Mouse (Mus musculus) heart, embryonic 16.5 days (tissue): ENCODE measurements around the gene Ctnnal1. TPM values are rescaled to one million over a fixed set of nuclear protein-coding genes. Genes with fewer than 3 reads are reported as not detected.

Source experiments
- ATAC-seq: fragments of 200-750 bp; cut with Nextera tagmentation; replicated peaks from 2 replicates; pipeline ENCODE4 v1.8.0; 2017; ENCODE audit warnings: moderate number of reproducible peaks; ENCODE audit not compliant: insufficient read depth, low FRiP score; ENCODE audit errors: extremely low read depth
- H3K27ac ChIP-seq: fragments of 300-500 bp; sonication (generic); 2 replicates; pipeline ENCODE4 v1.5.1; 2014; ENCODE audit warnings: mild to moderate bottlenecking, low read length, control low read depth, moderate library complexity
- H3K27me3 ChIP-seq: fragments of 300-500 bp; sonication (generic); 2 replicates; pipeline ENCODE4 v1.6.1; 2014; ENCODE audit warnings: low read length, mixed read lengths; ENCODE audit not compliant: control insufficient read depth, insufficient read depth
- H3K36me3 ChIP-seq: fragments of 300-500 bp; sonication (generic); 2 replicates; pipeline ENCODE4 v1.6.1; 2014; ENCODE audit not compliant: control insufficient read depth, insufficient read depth
- H3K4me1 ChIP-seq: fragments of 300-500 bp; sonication (generic); 2 replicates; pipeline ENCODE4 v1.6.1; 2014; ENCODE audit warnings: low read length, mixed read lengths; ENCODE audit not compliant: control insufficient read depth, insufficient read depth
- H3K4me2 ChIP-seq: fragments of 300-500 bp; sonication (generic); 2 replicates; pipeline ENCODE4 v1.6.1; 2014; ENCODE audit warnings: low read depth, mild to moderate bottlenecking, control low read depth, low read length
- H3K4me3 ChIP-seq: fragments of 300-500 bp; sonication (generic); 2 replicates; pipeline ENCODE4 v1.5.1; 2014; ENCODE audit warnings: mild to moderate bottlenecking, control low read depth, low read length
- H3K9ac ChIP-seq: fragments of 300-500 bp; sonication (generic); 2 replicates; pipeline ENCODE4 v1.6.1; 2014; ENCODE audit warnings: low read length, control low read depth
- H3K9me3 ChIP-seq: fragments of 300-500 bp; sonication (generic); replicated peaks from 2 replicates; pipeline ENCODE4 v1.6.1; 2016; ENCODE audit warnings: low read length; ENCODE audit not compliant: control insufficient read depth
- WGBS: fragments of 180-500 bp; shearing (Covaris S2); extraction: QIAGEN DNeasy Blood & Tissue Kit; methylation state at CpG from one replicate; pipeline ENCODE4 v1.1.7; 2014; 5-methylcytosine and 5-hydroxymethylcytosine counted together
- polyA plus RNA-seq: library from polyadenylated mRNA; unstranded; fragments of >200 nt; fragmentation: Nextera tagmentation; extraction: Ambion mirVana; gene quantifications from 2 replicates; pipeline ENCODE4 v1.2.1, GENCODE M21; 2015

The Ctnnal1 gene
- polyA plus RNA-seq, 1 experiment from 2014 or later = 27.6 TPM

GRCm38 (mm10) chr4:56867761-56868160 lies 2.8 kb upstream of the Ctnnal1 start:
- H3K27ac ChIP-seq = no peak overlapping the region
- H3K9ac ChIP-seq = no peak overlapping the region
- H3K9me3 ChIP-seq = no peaks in the 10 kb centered on the region
- no peak for ATAC-seq
- peaks cover 33% of the 10 kb centered on the region for H3K4me1 ChIP-seq
- no peak overlapping the region for H3K4me3 ChIP-seq
- H3K36me3 ChIP-seq = peaks cover 15% of the 10 kb centered on the region
- H3K27me3 ChIP-seq = no peaks in the 10 kb centered on the region
- no peak overlapping the region for H3K4me2 ChIP-seq
- WGBS = 89% methylated on average over 5 of the region's 5 CpGs

GRCm38 (mm10) chr4:56865971-56866370 lies 983 bp upstream of the Ctnnal1 start:
- Histone ChIP-seq H3K4me3 (no peak overlapping the region), H3K4me2 (no peak overlapping the region), H3K4me1 (peaks cover 33% of the 10 kb centered on the region), H3K27ac (peak overlapping the region; percentile 57), H3K27me3 (no peaks in the 10 kb centered on the region), H3K9me3 (no peaks in the 10 kb centered on the region), H3K9ac (no peak overlapping the region), H3K36me3 (peaks cover 2% of the 10 kb centered on the region; the same call in 1 of the 2 replicates)
- 53% methylated on average over 4 of the region's 4 CpGs for WGBS
- no peak for ATAC-seq

- Histone ChIP-seq H3K4me1 (peaks cover 33% of the 10 kb centered on the region), H3K4me3 (peak overlapping the region; percentile 59), H3K9me3 (no peaks in the 10 kb centered on the region), H3K4me2 (peak overlapping the region; percentile 65), H3K27me3 (no peaks in the 10 kb centered on the region), H3K36me3 (no peaks in the 10 kb centered on the region), H3K27ac (peak overlapping the region; percentile 86), H3K9ac (peak overlapping the region; percentile 90)
- ATAC-seq = peak; percentile 50
- WGBS = under 1% methylated on average over 49 of the region's 49 CpGs
Observed at GRCm38 (mm10) chr4:56864417-56865001, 479 bp downstream of the Ctnnal1 start.

- H3K27ac ChIP-seq = peak overlapping the region; percentile 86
- WGBS = 29% methylated on average over 4 of the region's 4 CpGs
Observed at GRCm38 (mm10) chr4:56864016-56864415, 972 bp downstream of the Ctnnal1 start.

GRCm38 (mm10) chr4:56861551-56861950 lies 3.4 kb downstream of the Ctnnal1 start:
- ATAC-seq = no peak
- no peaks in the 10 kb centered on the region for H3K36me3 ChIP-seq
- no peak overlapping the region for H3K4me3 ChIP-seq
- 82% methylated on average over 4 of the region's 4 CpGs for WGBS
- peaks cover 25% of the 10 kb centered on the region for H3K4me1 ChIP-seq
- no peak overlapping the region for H3K4me2 ChIP-seq
- H3K9me3 ChIP-seq = no peaks in the 10 kb centered on the region
- H3K27me3 ChIP-seq = no peaks in the 10 kb centered on the region
- no peak overlapping the region for H3K27ac ChIP-seq
- no peak overlapping the region for H3K9ac ChIP-seq

More at GRCm38 (mm10) chr4:56864016-56864415, 972 bp downstream of the Ctnnal1 start:
- no peaks in the 10 kb centered on the region for H3K9me3 ChIP-seq
- no peaks in the 10 kb centered on the region for H3K27me3 ChIP-seq
- no peak for ATAC-seq
- H3K9ac ChIP-seq = peak overlapping the region; percentile 90
- peak overlapping the region; percentile 65 for H3K4me2 ChIP-seq
- H3K4me1 ChIP-seq = peaks cover 29% of the 10 kb centered on the region
- H3K36me3 ChIP-seq = no peaks in the 10 kb centered on the region
- peak overlapping the region; percentile 59 for H3K4me3 ChIP-seq

GRCm38 (mm10) chr4:56858733-56859132 lies 6.3 kb downstream of the Ctnnal1 start:
- Histone ChIP-seq H3K9ac (no peak overlapping the region), H3K27ac (no peak overlapping the region), H3K4me2 (no peak overlapping the region), H3K36me3 (no peaks in the 10 kb centered on the region), H3K9me3 (no peaks in the 10 kb centered on the region), H3K4me3 (no peak overlapping the region), H3K27me3 (no peaks in the 10 kb centered on the region), H3K4me1 (peaks cover 12% of the 10 kb centered on the region)
- ATAC-seq = no peak
- whole genome bisulfite sequencing = 73% methylated on average over 9 of the region's 9 CpGs

GRCm38 (mm10) chr4:56856371-56856949 lies 8.5 kb downstream of the Ctnnal1 start:
- no peak for ATAC-seq
- H3K4me1 ChIP-seq = peaks cover 2% of the 10 kb centered on the region; the same call in 1 of the 2 replicates
- no peak overlapping the region for H3K27ac ChIP-seq
- H3K4me2 ChIP-seq = no peak overlapping the region
- H3K9ac ChIP-seq = no peak overlapping the region
- no peaks in the 10 kb centered on the region for H3K36me3 ChIP-seq
- no peaks in the 10 kb centered on the region for H3K27me3 ChIP-seq
- H3K4me3 ChIP-seq = no peak overlapping the region
- 81% methylated on average over 8 of the region's 8 CpGs for WGBS
- H3K9me3 ChIP-seq = no peaks in the 10 kb centered on the region

- H3K4me3 ChIP-seq = no peak overlapping the region
- no peaks in the 10 kb centered on the region for H3K36me3 ChIP-seq
- no peaks in the 10 kb centered on the region for H3K27me3 ChIP-seq
- H3K4me1 ChIP-seq = peaks cover 3% of the 10 kb centered on the region
- 89% methylated on average over 5 of the region's 5 CpGs for WGBS
- no peaks in the 10 kb centered on the region for H3K9me3 ChIP-seq
- ATAC-seq = no peak
- no peak overlapping the region for H3K27ac ChIP-seq
- H3K4me2 ChIP-seq = no peak overlapping the region
- H3K9ac ChIP-seq = no peak overlapping the region
Observed at GRCm38 (mm10) chr4:56855935-56856334, 9.1 kb downstream of the Ctnnal1 start.

GRCm38 (mm10) chr4:56850724-56851123 lies 14.3 kb downstream of the Ctnnal1 start:
- 9% methylated on average over 6 of the region's 6 CpGs for WGBS
- Histone ChIP-seq H3K4me3 (no peak overlapping the region), H3K4me1 (peaks cover 6% of the 10 kb centered on the region), H3K9ac (peak overlapping the region; percentile 43), H3K9me3 (no peaks in the 10 kb centered on the region), H3K27ac (peak overlapping the region; percentile 53; the same call in 1 of the 2 replicates), H3K4me2 (peak overlapping the region; percentile 30), H3K27me3 (no peaks in the 10 kb centered on the region), H3K36me3 (no peaks in the 10 kb centered on the region)
- ATAC-seq = peak; percentile 55; the same call in 1 of the 2 replicates
